Mouse (Mus musculus) olfactory bulb, adult 2 months (tissue): ENCODE results near the gene Rassf8. TPM values are rescaled to one million over a fixed set of nuclear protein-coding genes. Genes with fewer than 3 reads are reported as not detected.

Source experiments
- H3K27ac ChIP-seq: fragments of 200-500 bp; 2 replicates; pipeline ENCODE4 v1.5.1; 2012; ENCODE audit warnings: low read depth, low read length; ENCODE audit not compliant: insufficient read depth
- H3K4me1 ChIP-seq: fragments of 200-500 bp; 2 replicates; pipeline ENCODE4 v1.6.1; 2012; ENCODE audit warnings: low read length; ENCODE audit not compliant: control insufficient read depth, insufficient read depth
- H3K4me3 ChIP-seq: fragments of 200-500 bp; 2 replicates; pipeline ENCODE4 v1.5.1; 2012; ENCODE audit warnings: mild to moderate bottlenecking, low read depth, low read length, moderate library complexity; ENCODE audit not compliant: insufficient read depth
- CTCF ChIP-seq: fragments of 200-500 bp; IDR thresholded peaks from 2 replicates; pipeline ENCODE4 v1.5.1; 2012; ENCODE audit warnings: low read depth, mild to moderate bottlenecking, low read length, moderate library complexity; ENCODE audit not compliant: insufficient read depth
- POLR2A ChIP-seq: fragments of 200-500 bp; IDR thresholded peaks from 2 replicates; pipeline ENCODE4 v1.6.1; 2012; ENCODE audit warnings: mild to moderate bottlenecking, low read depth, low read length, moderate library complexity; ENCODE audit not compliant: insufficient read depth
- WGBS: fragments of 180-500 bp; shearing (Covaris S2); methylation state at CpG from one replicate; pipeline ENCODE4 v1.1.7; 2018; 5-methylcytosine and 5-hydroxymethylcytosine counted together
- polyA plus RNA-seq: library from polyadenylated mRNA; stranded (reverse); fragments of >200 nt; gene quantifications from 2 replicates; pipeline ENCODE4 v1.2.4, GENCODE M21; 2012; ENCODE audit warnings: low replicate concordance; ENCODE audit not compliant: missing spikeins, insufficient read depth, insufficient read length

The Rassf8 gene
- polyA plus RNA-seq, 1 experiment: not detected

- WGBS: under 1% methylated on average over 55 of the region's 55 CpGs
- no peak for TF ChIP-seq POLR2A
- TF ChIP-seq CTCF: no peak
- Histone ChIP-seq H3K27ac (peak overlapping the region; percentile 78), H3K4me1 (peaks cover 8% of the 10 kb centered on the region), H3K4me3 (peak overlapping the region; percentile 63)
Observed at GRCm38 (mm10) chr6:145746921-145747670, 548 bp downstream of the Rassf8 start.

DNA sequence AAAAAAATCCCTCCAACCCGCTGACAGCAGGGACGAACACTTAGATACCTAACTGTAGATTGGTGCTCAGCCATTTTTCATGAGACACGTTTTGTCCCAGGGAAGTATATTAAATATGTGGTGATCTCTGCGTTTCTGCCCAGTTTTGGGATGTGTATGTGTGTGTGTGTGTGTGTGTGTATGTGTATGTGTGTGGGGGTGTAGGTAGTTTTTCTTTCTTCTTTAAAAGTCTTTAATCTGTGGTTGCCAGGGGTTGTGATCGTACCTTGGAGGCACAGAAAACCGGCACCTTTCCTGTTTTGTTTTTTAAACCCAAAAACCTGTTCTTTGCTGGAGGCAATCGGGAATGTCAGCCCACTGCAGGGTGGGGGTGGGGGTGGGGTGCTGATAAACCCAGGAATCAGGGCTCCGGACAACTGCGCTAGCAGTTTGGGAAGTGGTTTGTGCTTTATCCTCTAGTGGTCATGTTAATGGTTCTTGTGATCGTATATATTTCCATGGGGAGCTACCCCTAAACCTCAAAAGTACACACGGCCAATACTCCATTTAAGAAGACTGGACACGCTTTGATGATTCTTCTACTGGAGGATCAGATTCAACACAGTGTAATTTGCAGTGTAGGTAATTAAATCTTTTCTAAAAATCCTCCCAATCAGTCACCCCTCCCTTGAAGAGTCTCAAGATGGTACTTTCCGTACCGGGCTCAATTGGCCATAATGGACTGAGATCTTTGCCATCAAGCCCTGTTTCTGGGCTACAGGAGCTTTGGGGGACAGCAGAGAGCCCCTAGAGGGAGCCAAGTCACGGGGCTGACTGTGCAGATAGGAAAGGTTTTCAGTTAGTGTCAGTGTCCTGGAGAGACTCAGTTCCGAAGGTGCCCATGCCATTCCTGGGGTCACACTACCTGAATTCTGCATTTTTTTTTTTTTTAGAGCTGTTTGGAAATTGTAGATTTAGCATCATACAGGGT, 1.4 kb downstream of the Rassf8 start:
- Histone ChIP-seq H3K27ac (peak overlapping the region; percentile 78), H3K4me1 (peaks cover 11% of the 10 kb centered on the region), H3K4me3 (peak overlapping the region; percentile 63)
- 10% methylated on average over 16 of the region's 16 CpGs for WGBS
- TF ChIP-seq POLR2A: no peak
- no peak for TF ChIP-seq CTCF

- no peak overlapping the region for H3K27ac ChIP-seq
- peaks cover 20% of the 10 kb centered on the region for H3K4me1 ChIP-seq
- H3K4me3 ChIP-seq: no peak overlapping the region
- no peak for TF ChIP-seq POLR2A
- TF ChIP-seq CTCF: no peak
- 90% methylated on average over 3 of the region's 3 CpGs for WGBS
Observed at GRCm38 (mm10) chr6:145750394-145750793, 3.8 kb downstream of the Rassf8 start.

DNA sequence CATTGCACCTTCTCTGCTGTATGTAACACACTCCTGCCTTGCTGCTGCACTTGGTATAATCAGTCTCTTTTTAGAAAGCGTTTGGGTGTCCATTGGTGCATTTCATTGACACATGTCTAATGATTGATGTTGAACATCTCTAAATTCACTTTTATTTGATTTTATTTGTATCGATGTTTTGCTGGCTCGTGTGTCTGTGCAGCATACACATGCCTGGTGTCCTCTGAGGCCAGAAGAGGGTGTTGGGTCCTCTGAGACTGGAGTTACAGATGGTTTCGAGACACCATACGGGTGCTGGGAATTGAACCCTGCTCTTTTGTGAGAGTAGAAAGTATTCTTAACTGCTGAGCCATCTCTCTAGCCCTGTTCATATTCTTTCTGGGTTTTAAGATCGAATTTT, 6.7 kb downstream of the Rassf8 start:
- TF ChIP-seq POLR2A (no peak), CTCF (no peak)
- 90% methylated on average over 6 of the region's 6 CpGs for WGBS
- H3K27ac ChIP-seq: no peak overlapping the region

GRCm38 (mm10) chr6:145754416-145754815, 7.9 kb downstream of the Rassf8 start:
- no peak overlapping the region for H3K4me3 ChIP-seq
- peaks cover 34% of the 10 kb centered on the region for H3K4me1 ChIP-seq
- no peak overlapping the region for H3K27ac ChIP-seq
- TF ChIP-seq POLR2A (no peak), CTCF (no peak)
- WGBS: 81% methylated on average over 6 of the region's 6 CpGs

More for the DNA sequence above, 6.7 kb downstream of the Rassf8 start:
- H3K4me3 ChIP-seq: no peak overlapping the region
- H3K4me1 ChIP-seq: peaks cover 30% of the 10 kb centered on the region

- WGBS: 73% methylated on average over 14 of the region's 14 CpGs
- TF ChIP-seq CTCF (no peak), POLR2A (no peak)
- Histone ChIP-seq H3K27ac (no peak overlapping the region), H3K4me3 (no peak overlapping the region), H3K4me1 (peaks cover 41% of the 10 kb centered on the region)
Observed at GRCm38 (mm10) chr6:145755942-145756639, 9.5 kb downstream of the Rassf8 start.

GRCm38 (mm10) chr6:145756640-145757005, 10.1 kb downstream of the Rassf8 start:
- Histone ChIP-seq H3K4me3 (no peak overlapping the region), H3K27ac (no peak overlapping the region), H3K4me1 (peaks cover 41% of the 10 kb centered on the region)
- 67% methylated on average over 6 of the region's 6 CpGs for WGBS
- no peak for TF ChIP-seq CTCF

DNA sequence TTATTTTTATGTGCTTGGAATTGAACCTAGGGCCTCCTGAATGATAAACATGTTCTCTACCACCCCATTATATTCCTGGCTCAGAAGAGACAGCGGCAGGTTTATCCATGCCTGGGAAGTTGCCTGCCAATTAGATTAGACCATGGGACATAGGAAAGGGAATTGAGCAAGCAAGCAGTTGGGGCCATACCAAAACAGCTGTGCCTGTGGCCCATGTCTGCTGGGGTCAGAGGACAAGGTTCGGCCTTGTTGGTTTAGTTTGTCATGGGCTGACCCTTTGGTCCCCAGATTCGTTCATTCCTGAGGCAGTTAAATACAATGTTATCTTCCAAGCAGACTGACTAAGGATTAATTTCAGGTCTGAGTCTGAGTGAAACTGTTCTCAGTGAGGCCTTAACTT, 10.8 kb downstream of the Rassf8 start:
- Histone ChIP-seq H3K4me3 (no peak overlapping the region), H3K4me1 (peaks cover 41% of the 10 kb centered on the region), H3K27ac (no peak overlapping the region)
- TF ChIP-seq POLR2A (no peak), CTCF (no peak)
- WGBS: 70% methylated on average over 3 of the region's 3 CpGs
